Mouse (Mus musculus): ENCODE measurements at regions not wholly inside any gene's neighbourhood (a gene's known extent, or its start where the extent isn't known, plus 50 kb on each side); places are given as distances from the start of the nearest gene placed in this dataset.

GRCm38 (mm10) chr9:26575990-26576389, 157.5 kb upstream of the B3gat1 start:
- ATAC-seq (ENCODE audit: insufficient number of reproducible peaks, low FRiP score, low TSS enrichment, low read depth): no peak
- H3K36me3 ChIP-seq: no peaks in the 10 kb centered on the region
- 75% methylated on average over 6 of the region's 6 CpGs for WGBS

GRCm38 (mm10) chr9:26601979-26602378, 131.5 kb upstream of the B3gat1 start:
- H3K36me3 ChIP-seq: no peaks in the 10 kb centered on the region
- no peak overlapping the region for H3K9ac ChIP-seq
- no peak overlapping the region for H3K4me2 ChIP-seq (replicated peaks)
- no peaks in the 10 kb centered on the region for H3K4me1 ChIP-seq
- H3K9me3 ChIP-seq (replicated peaks): no peaks in the 10 kb centered on the region
- no peak overlapping the region for H3K4me3 ChIP-seq (replicated peaks)
- H3K27me3 ChIP-seq: no peaks in the 10 kb centered on the region
- H3K27ac ChIP-seq (replicated peaks): no peak overlapping the region
- ATAC-seq (ENCODE audit: insufficient number of reproducible peaks, low FRiP score, low TSS enrichment, low read depth): no peak
- 81% methylated on average over 1 of the region's 1 CpGs for WGBS

More at GRCm38 (mm10) chr9:26575990-26576389, 157.5 kb upstream of the B3gat1 start:
- Histone ChIP-seq H3K4me2 (replicated peaks) (no peak overlapping the region), H3K27me3 (no peaks in the 10 kb centered on the region), H3K9ac (no peak overlapping the region), H3K4me1 (no peaks in the 10 kb centered on the region), H3K9me3 (replicated peaks) (no peaks in the 10 kb centered on the region), H3K4me3 (replicated peaks) (no peak overlapping the region), H3K27ac (replicated peaks) (no peak overlapping the region)

GRCm38 (mm10) chr9:26604552-26604951, 129.0 kb upstream of the B3gat1 start:
- Histone ChIP-seq H3K4me3 (replicated peaks) (no peak overlapping the region), H3K27ac (replicated peaks) (no peak overlapping the region), H3K27me3 (no peaks in the 10 kb centered on the region), H3K9me3 (replicated peaks) (no peaks in the 10 kb centered on the region), H3K9ac (no peak overlapping the region), H3K36me3 (no peaks in the 10 kb centered on the region), H3K4me2 (replicated peaks) (no peak overlapping the region), H3K4me1 (no peaks in the 10 kb centered on the region)
- no peak for ATAC-seq (ENCODE audit: insufficient number of reproducible peaks, low FRiP score, low TSS enrichment, low read depth)
- 64% methylated on average over 3 of the region's 3 CpGs for WGBS

GRCm38 (mm10) chr9:26611711-26612437, 121.7 kb upstream of the B3gat1 start:
- no peak overlapping the region for H3K9ac ChIP-seq
- no peaks in the 10 kb centered on the region for H3K4me1 ChIP-seq
- 48% methylated on average over 6 of the region's 6 CpGs for WGBS
- no peaks in the 10 kb centered on the region for H3K36me3 ChIP-seq
- H3K4me2 ChIP-seq (replicated peaks): no peak overlapping the region
- no peaks in the 10 kb centered on the region for H3K9me3 ChIP-seq (replicated peaks)
- no peak for ATAC-seq (ENCODE audit: insufficient number of reproducible peaks, low FRiP score, low TSS enrichment, low read depth)
- H3K27ac ChIP-seq (replicated peaks): no peak overlapping the region
- H3K4me3 ChIP-seq (replicated peaks): no peak overlapping the region
- H3K27me3 ChIP-seq: no peaks in the 10 kb centered on the region

GRCm38 (mm10) chr9:26622840-26623448, 110.6 kb upstream of the B3gat1 start:
- Histone ChIP-seq H3K4me2 (replicated peaks) (no peak overlapping the region), H3K36me3 (no peaks in the 10 kb centered on the region), H3K4me3 (replicated peaks) (no peak overlapping the region), H3K9ac (no peak overlapping the region), H3K9me3 (replicated peaks) (no peaks in the 10 kb centered on the region), H3K27ac (replicated peaks) (no peak overlapping the region), H3K4me1 (no peaks in the 10 kb centered on the region), H3K27me3 (no peaks in the 10 kb centered on the region)
- no peak for ATAC-seq (ENCODE audit: insufficient number of reproducible peaks, low FRiP score, low TSS enrichment, low read depth)
- WGBS: 96% methylated on average over 1 of the region's 1 CpGs

- H3K9me3 ChIP-seq (replicated peaks): no peaks in the 10 kb centered on the region
- WGBS: 63% methylated on average over 2 of the region's 2 CpGs
Observed at GRCm38 (mm10) chr9:26625171-26625937, 108.2 kb upstream of the B3gat1 start.

GRCm38 (mm10) chr9:26632891-26633650, 100.5 kb upstream of the B3gat1 start:
- WGBS: 86% methylated on average over 8 of the region's 8 CpGs
- H3K4me3 ChIP-seq (replicated peaks): no peak overlapping the region
- no peak overlapping the region for H3K4me2 ChIP-seq (replicated peaks)
- no peak for ATAC-seq (ENCODE audit: insufficient number of reproducible peaks, low FRiP score, low TSS enrichment, low read depth)
- H3K9me3 ChIP-seq (replicated peaks): no peaks in the 10 kb centered on the region
- H3K27ac ChIP-seq (replicated peaks): no peak overlapping the region
- no peaks in the 10 kb centered on the region for H3K4me1 ChIP-seq
- no peaks in the 10 kb centered on the region for H3K27me3 ChIP-seq
- H3K9ac ChIP-seq: no peak overlapping the region
- H3K36me3 ChIP-seq: no peaks in the 10 kb centered on the region

More at GRCm38 (mm10) chr9:26625171-26625937, 108.2 kb upstream of the B3gat1 start:
- H3K9ac ChIP-seq: no peak overlapping the region
- no peaks in the 10 kb centered on the region for H3K36me3 ChIP-seq
- no peaks in the 10 kb centered on the region for H3K27me3 ChIP-seq
- H3K4me2 ChIP-seq (replicated peaks): no peak overlapping the region
- no peak overlapping the region for H3K4me3 ChIP-seq (replicated peaks)
- no peaks in the 10 kb centered on the region for H3K4me1 ChIP-seq
- H3K27ac ChIP-seq (replicated peaks): no peak overlapping the region
- no peak for ATAC-seq (ENCODE audit: insufficient number of reproducible peaks, low FRiP score, low TSS enrichment, low read depth)

GRCm38 (mm10) chr9:26635211-26635610, 98.3 kb upstream of the B3gat1 start:
- Histone ChIP-seq H3K27me3 (no peaks in the 10 kb centered on the region), H3K9me3 (replicated peaks) (no peaks in the 10 kb centered on the region), H3K4me3 (replicated peaks) (no peak overlapping the region), H3K4me2 (replicated peaks) (no peak overlapping the region), H3K36me3 (no peaks in the 10 kb centered on the region), H3K4me1 (no peaks in the 10 kb centered on the region), H3K9ac (no peak overlapping the region), H3K27ac (replicated peaks) (no peak overlapping the region)
- no peak for ATAC-seq (ENCODE audit: insufficient number of reproducible peaks, low FRiP score, low TSS enrichment, low read depth)

GRCm38 (mm10) chr9:26638586-26638985, 94.9 kb upstream of the B3gat1 start:
- H3K4me3 ChIP-seq (replicated peaks): no peak overlapping the region
- no peak overlapping the region for H3K9ac ChIP-seq
- H3K27me3 ChIP-seq: no peaks in the 10 kb centered on the region
- WGBS: 76% methylated on average over 2 of the region's 2 CpGs
- no peaks in the 10 kb centered on the region for H3K36me3 ChIP-seq
- no peak overlapping the region for H3K27ac ChIP-seq (replicated peaks)
- ATAC-seq (ENCODE audit: insufficient number of reproducible peaks, low FRiP score, low TSS enrichment, low read depth): no peak
- no peaks in the 10 kb centered on the region for H3K9me3 ChIP-seq (replicated peaks)
- H3K4me1 ChIP-seq: no peaks in the 10 kb centered on the region
- H3K4me2 ChIP-seq (replicated peaks): no peak overlapping the region

- WGBS: 61% methylated on average over 2 of the region's 2 CpGs
- ATAC-seq (ENCODE audit: insufficient number of reproducible peaks, low FRiP score, low TSS enrichment, low read depth): no peak
- Histone ChIP-seq H3K9me3 (replicated peaks) (no peaks in the 10 kb centered on the region), H3K27ac (replicated peaks) (no peak overlapping the region), H3K27me3 (no peaks in the 10 kb centered on the region), H3K4me3 (replicated peaks) (no peak overlapping the region), H3K4me1 (no peaks in the 10 kb centered on the region), H3K4me2 (replicated peaks) (no peak overlapping the region), H3K36me3 (no peaks in the 10 kb centered on the region), H3K9ac (no peak overlapping the region)
Observed at GRCm38 (mm10) chr9:26642302-26642701, 91.2 kb upstream of the B3gat1 start.

GRCm38 (mm10) chr9:26642831-26643230, 90.7 kb upstream of the B3gat1 start:
- Histone ChIP-seq H3K4me1 (no peaks in the 10 kb centered on the region), H3K36me3 (no peaks in the 10 kb centered on the region), H3K27me3 (no peaks in the 10 kb centered on the region), H3K4me2 (replicated peaks) (no peak overlapping the region), H3K27ac (replicated peaks) (no peak overlapping the region), H3K9me3 (replicated peaks) (no peaks in the 10 kb centered on the region), H3K4me3 (replicated peaks) (no peak overlapping the region), H3K9ac (no peak overlapping the region)
- WGBS: 71% methylated on average over 4 of the region's 4 CpGs
- no peak for ATAC-seq (ENCODE audit: insufficient number of reproducible peaks, low FRiP score, low TSS enrichment, low read depth)

Measured in embryonic facial prominence, embryonic 15.5 days (tissue).